10 mouse cellular contexts compared by ENCODE assay signal in genomic region chr10:79914948-79915596, GRCm38 (mm10). TPM values are rescaled to one million over a fixed set of nuclear protein-coding genes. Genes with fewer than 3 reads are reported as not detected.
DNase-seq lines count a peak whose midpoint lies in the region; ATAC-seq and TF ChIP-seq lines count a peak whose summit lies in the region.
"Had no signal": no experiment of that assay in that cellular context is flagged by ENCODE, and none has a peak within 500 bp of the region (broad histone marks: within the 10 kb centered on the region; RNA-seq: fewer than 3 reads in every experiment).

No protein-coding gene starts in this region.

- H3K36me3 ChIP-seq in forebrain, embryonic 13.5 days (ENCODE audit: poor library complexity, severe bottlenecking), result peaks cover 25% of the 10 kb centered on the region
- peaks cover 5% of the 10 kb centered on the region for H3K36me3 ChIP-seq in liver, embryonic 16.5 days (ENCODE audit: control insufficient read depth, insufficient read depth)
- H3K36me3 ChIP-seq in thymus, adult 2 months (ENCODE audit: control insufficient read depth, insufficient read depth, low read length), result no peaks in the 10 kb centered on the region

- H3K9me3 ChIP-seq in forebrain, embryonic 13.5 days (replicated peaks), result no peaks in the 10 kb centered on the region
- H3K9me3 ChIP-seq in liver, embryonic 16.5 days (replicated peaks; ENCODE audit: control insufficient read depth, low read length), result no peaks in the 10 kb centered on the region

- H3K9ac ChIP-seq in forebrain, embryonic 13.5 days, result peak overlapping the region; percentile 45
- peak overlapping the region; percentile 49 for H3K9ac ChIP-seq in liver, embryonic 16.5 days (ENCODE audit: low read depth, low read length)

- peaks cover 37% of the 10 kb centered on the region for H3K4me1 ChIP-seq in forebrain, embryonic 13.5 days
- peaks cover 57% of the 10 kb centered on the region for H3K4me1 ChIP-seq in liver, embryonic 16.5 days (ENCODE audit: control insufficient read depth, low read depth, low read length)
- H3K4me1 ChIP-seq in thymus, adult 2 months (replicated peaks; ENCODE audit: control insufficient read depth, insufficient read depth, low read length), result peaks cover 28% of the 10 kb centered on the region

- no peak overlapping the region for H3K27ac ChIP-seq in forebrain, embryonic 13.5 days
- peak overlapping the region; percentile 88 for H3K27ac ChIP-seq in liver, embryonic 16.5 days (ENCODE audit: low read length)
- no peak overlapping the region for H3K27ac ChIP-seq in thymus, adult 2 months (ENCODE audit: control insufficient read depth, insufficient read depth, low read length)

- TF ChIP-seq POLR2A in thymus, adult 2 months (IDR thresholded peaks at IDR 0.05; ENCODE audit: control insufficient read depth, extremely low read depth, insufficient read depth, low read length, poor library complexity), result no peak

- H3K4me2 ChIP-seq in forebrain, embryonic 13.5 days, result peak overlapping the region; percentile 98
- H3K4me2 ChIP-seq in liver, embryonic 16.5 days (ENCODE audit: low read depth, low read length), result peak overlapping the region; percentile 95

- no peak for ATAC-seq in forebrain, embryonic 13.5 days
- no peak for ATAC-seq in liver, embryonic 16.5 days (ENCODE audit: low read depth)

- TF ChIP-seq CTCF in thymus, adult 2 months (IDR thresholded peaks at IDR 0.05; ENCODE audit: borderline replicate concordance, control insufficient read depth, extremely low read depth, insufficient read depth, low read length, poor library complexity), result no peak

- peak; percentile 5 for DNase-seq in gastrocnemius, postnatal 25 days
- no peak for DNase-seq in gastrocnemius, adult 8-10 months (ENCODE audit: low spot score in 2 of 2)
- peak; percentile 65 for DNase-seq in 416B (ENCODE audit: low read depth)
- DNase-seq in natural killer cell, adult 2 months (ENCODE audit: low spot score in 2 of 2), result no peak
- no peak for DNase-seq in B cell, adult 2 months
- DNase-seq in thymus, adult 2 months, result no peak
- DNase-seq: cerebellum, postnatal 36 days had no signal

- 77% methylated on average over 7 of the region's 7 CpGs for WGBS in forebrain, embryonic 13.5 days
- WGBS in liver, embryonic 16.5 days (ENCODE audit: insufficient replicate concordance), result 24% methylated on average over 7 of the region's 7 CpGs
- WGBS in thymus, adult 2 months, result 65% methylated on average over 7 of the region's 7 CpGs

- H3K4me3 ChIP-seq in forebrain, embryonic 13.5 days, result no peak overlapping the region
- H3K4me3 ChIP-seq in liver, embryonic 16.5 days (ENCODE audit: low read depth, low read length), result peak overlapping the region; percentile 79
- no peak overlapping the region for H3K4me3 ChIP-seq in thymus, adult 2 months (ENCODE audit: control insufficient read depth, insufficient read depth, low read length)

- H3K27me3 ChIP-seq in forebrain, embryonic 13.5 days, result peaks cover 29% of the 10 kb centered on the region
- peaks cover 29% of the 10 kb centered on the region for H3K27me3 ChIP-seq in liver, embryonic 16.5 days (ENCODE audit: control insufficient read depth, insufficient read depth, low read depth, low read length)
- H3K27me3 ChIP-seq in thymus, adult 2 months (ENCODE audit: control insufficient read depth, insufficient read depth, low read length), result no peaks in the 10 kb centered on the region; the same call in 1 of the 2 replicates

RNA-seq across cellular contexts. Expression of gene Kiss1r, which starts 1.7 kb away (rescaled TPM):
- under 1 TPM; 0.18 to 0.29 TPM for total RNA-seq in gastrocnemius, postnatal 25 days (2021)
- under 1 TPM; 0.13 to 0.36 (median 0.22) TPM for total RNA-seq in gastrocnemius, adult 8-10 months (2022)
- polyA plus RNA-seq in forebrain, embryonic 13.5 days (2015; fragmentation: Nextera tagmentation; extraction: Ambion mirVana), result 1.0 and 1.3 TPM in 2 replicates
- polyA plus RNA-seq in liver, embryonic 16.5 days (2015; fragmentation: Nextera tagmentation; extraction: Ambion mirVana), result 0.18 and 0.20 TPM in 2 replicates
- polyA plus RNA-seq in thymus, adult 2 months (2012; rRNA removed), result 5.8 and 7.5 TPM in 2 replicates

RNA-seq across cellular contexts. Expression of gene Gm26602, which starts 4.4 kb away (rescaled TPM):
- total RNA-seq in gastrocnemius, postnatal 25 days (2021), result not detected
- not detected for total RNA-seq in gastrocnemius, adult 8-10 months (2022)
- polyA plus RNA-seq in forebrain, embryonic 13.5 days (2015; fragmentation: Nextera tagmentation; extraction: Ambion mirVana), result 33.6 TPM in 1 of 2 replicates, not detected in the other
- polyA plus RNA-seq in liver, embryonic 16.5 days (2015; fragmentation: Nextera tagmentation; extraction: Ambion mirVana), result 2.5 TPM in 1 of 2 replicates, not detected in the other
- polyA plus RNA-seq in thymus, adult 2 months (2012; rRNA removed), result not detected in 2 replicates
- polyA plus RNA-seq: testis, adult 2 months had no signal

RNA-seq across cellular contexts. Expression of gene R3hdm4, which starts 5.9 kb away (rescaled TPM):
- 100 to 1,000 TPM; 103 to 113 TPM for total RNA-seq in gastrocnemius, postnatal 25 days (2021)
- 100 to 1,000 TPM; 124 to 137 (median 129) TPM for total RNA-seq in gastrocnemius, adult 8-10 months (2022)
- 200 and 217 TPM in 2 replicates for polyA plus RNA-seq in forebrain, embryonic 13.5 days (2015; fragmentation: Nextera tagmentation; extraction: Ambion mirVana)
- polyA plus RNA-seq in liver, embryonic 16.5 days (2015; fragmentation: Nextera tagmentation; extraction: Ambion mirVana), result 47.1 and 49.3 TPM in 2 replicates
- polyA plus RNA-seq in thymus, adult 2 months (2012; rRNA removed), result 279 and 303 TPM in 2 replicates

RNA-seq across cellular contexts. Expression of gene Med16, which starts 6.3 kb away (rescaled TPM):
- 10 to 100 TPM; 29.2 to 34.4 TPM for total RNA-seq in gastrocnemius, postnatal 25 days (2021)
- 10 to 100 TPM; 30.8 to 37.1 (median 32.9) TPM for total RNA-seq in gastrocnemius, adult 8-10 months (2022)
- polyA plus RNA-seq in forebrain, embryonic 13.5 days (2015; fragmentation: Nextera tagmentation; extraction: Ambion mirVana), result 49.0 and 59.0 TPM in 2 replicates
- polyA plus RNA-seq in liver, embryonic 16.5 days (2015; fragmentation: Nextera tagmentation; extraction: Ambion mirVana), result 14.7 and 15.3 TPM in 2 replicates
- 103 and 121 TPM in 2 replicates for polyA plus RNA-seq in thymus, adult 2 months (2012; rRNA removed)

RNA-seq across cellular contexts. Expression of gene Arid3a, which starts 11.8 kb away (rescaled TPM):
- 1 to 10 TPM; 2.4 to 2.8 TPM for total RNA-seq in gastrocnemius, postnatal 25 days (2021)
- total RNA-seq in gastrocnemius, adult 8-10 months (2022), result 1 to 10 TPM; 1.5 to 2.3 (median 2.1) TPM
- polyA plus RNA-seq in forebrain, embryonic 13.5 days (2015; fragmentation: Nextera tagmentation; extraction: Ambion mirVana), result 2.5 and 3.6 TPM in 2 replicates
- 5.1 and 5.8 TPM in 2 replicates for polyA plus RNA-seq in liver, embryonic 16.5 days (2015; fragmentation: Nextera tagmentation; extraction: Ambion mirVana)
- polyA plus RNA-seq in thymus, adult 2 months (2012; rRNA removed), result 12.5 and 13.5 TPM in 2 replicates

Comparison
In these comparisons a context has a peak if more than half of its experiments do, and no peak if none do; other contexts are left out.
1. DNase-seq: peak in gastrocnemius, postnatal 25 days (single experiment) and 416B (single experiment); none in gastrocnemius, adult 8-10 months (0 of 2), natural killer cell, adult 2 months (0 of 2), B cell, adult 2 months (0 of 2) and thymus, adult 2 months (single experiment).